Mouse (Mus musculus): ENCODE results near the gene Fabp3. TPM values are rescaled to one million over a fixed set of nuclear protein-coding genes. Genes with fewer than 3 reads are reported as not detected.

Gene Fabp3
- total RNA-seq (2021): 10 to 100 TPM; 17.0 to 48.9 TPM
- long read RNA-seq, experiment 1, transcript Fabp3-201 (4 exons, 823 nt): major isoform, 146 of 153 reads
- long read RNA-seq, experiment 1, partial matches to known transcripts: 4 of 153 reads
- long read RNA-seq, experiment 1, other reads (novel, unspliced or antisense): 3 of 153 reads
- long read RNA-seq, experiment 2, transcript Fabp3-201 (4 exons, 823 nt): major isoform, 29 of 30 reads
- long read RNA-seq, experiment 2, partial matches to known transcripts: 0 of 30 reads
- long read RNA-seq, experiment 2, other reads (novel, unspliced or antisense): 1 of 30 reads

DNA sequence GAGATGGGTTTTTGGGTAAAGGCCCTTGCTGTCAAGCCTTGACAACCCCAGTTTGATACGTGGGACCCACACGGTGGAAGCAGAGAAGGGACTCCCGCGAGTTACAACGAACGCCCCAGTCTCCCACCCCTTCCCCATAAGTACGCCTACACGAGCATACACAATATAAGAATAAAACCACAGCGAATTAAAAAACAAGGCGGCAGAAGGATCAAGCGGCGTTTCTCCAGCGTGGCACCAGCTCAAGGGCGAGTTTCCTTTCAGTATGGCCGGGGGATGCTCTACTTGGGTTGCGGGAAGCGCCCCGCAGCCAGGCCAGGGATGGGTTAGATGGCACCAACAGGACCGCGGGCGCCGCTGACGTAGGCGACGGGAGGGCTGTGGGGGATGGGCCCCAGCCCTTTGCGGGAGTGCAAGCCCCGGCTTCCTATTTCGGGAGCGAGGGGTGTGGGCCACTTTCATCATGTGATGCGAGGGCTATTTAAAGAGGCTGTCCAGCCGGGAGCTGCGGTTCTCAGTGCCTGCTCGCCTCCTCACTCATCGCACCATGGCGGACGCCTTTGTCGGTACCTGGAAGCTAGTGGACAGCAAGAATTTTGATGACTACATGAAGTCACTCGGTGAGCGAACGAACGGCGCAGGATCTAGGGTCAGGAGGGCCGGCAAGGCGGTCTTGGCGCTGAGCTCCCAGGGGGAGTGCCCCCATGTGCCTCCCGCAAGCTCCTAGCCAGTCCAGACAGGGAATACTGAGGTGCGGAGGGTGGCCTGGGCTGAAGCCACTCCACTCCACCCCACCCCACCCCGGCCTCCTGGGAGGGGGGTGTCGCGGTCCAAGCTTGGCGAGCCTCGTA lies at the start of gene Fabp3, which contains the start of gene Gm10570:
Fabp3 (plus strand) TSS at position 365 of the 851 bp plus-strand sequence.
Gm10570 (minus strand) TSS at position 444 of the 851 bp plus-strand sequence.
- peak; percentile 40 to 65 for DNase-seq

DNA sequence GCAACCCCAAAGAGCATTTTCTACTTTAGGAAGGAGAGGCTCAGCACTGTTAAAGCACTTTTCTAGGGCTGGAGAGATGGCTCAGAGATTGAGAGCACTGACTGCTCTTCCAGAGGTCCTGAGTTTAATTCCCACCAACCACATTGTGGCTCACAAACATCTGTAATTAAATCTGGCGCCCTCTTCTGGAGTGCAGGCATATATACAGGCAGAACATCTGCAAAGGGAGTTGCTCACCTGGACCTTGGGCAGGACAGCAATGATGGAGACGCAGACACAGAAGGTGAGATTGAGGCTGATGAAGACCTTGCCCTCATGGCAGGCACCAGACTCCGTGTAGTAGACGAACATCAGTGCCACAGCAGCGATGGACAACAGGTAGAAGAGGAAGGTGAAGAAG lies 48.0 kb upstream of the Fabp3 start:
- DNase-seq: peak in 1 of 2 experiments; percentile 24

DNA sequence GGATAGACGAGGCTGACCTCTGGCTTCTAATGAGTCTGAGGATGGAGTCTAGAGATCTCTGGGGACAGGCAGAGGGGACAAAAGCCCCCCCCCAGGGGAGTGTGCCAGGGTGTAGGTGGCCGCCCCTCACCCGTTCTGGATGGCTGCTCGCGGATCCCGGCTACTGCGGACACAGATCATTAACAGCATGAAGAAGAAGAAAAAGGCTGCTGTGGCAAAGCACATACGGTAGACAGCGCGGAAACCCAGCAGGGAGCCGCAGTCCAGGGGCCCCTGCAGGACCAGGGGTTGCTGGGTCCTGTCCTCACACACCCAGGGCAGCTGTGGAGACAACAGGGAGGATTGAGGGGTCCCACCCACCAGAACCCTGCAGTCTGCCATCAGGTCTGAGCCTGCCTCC lies 44.3 kb upstream of the Fabp3 start:
- DNase-seq: no peak

DNA sequence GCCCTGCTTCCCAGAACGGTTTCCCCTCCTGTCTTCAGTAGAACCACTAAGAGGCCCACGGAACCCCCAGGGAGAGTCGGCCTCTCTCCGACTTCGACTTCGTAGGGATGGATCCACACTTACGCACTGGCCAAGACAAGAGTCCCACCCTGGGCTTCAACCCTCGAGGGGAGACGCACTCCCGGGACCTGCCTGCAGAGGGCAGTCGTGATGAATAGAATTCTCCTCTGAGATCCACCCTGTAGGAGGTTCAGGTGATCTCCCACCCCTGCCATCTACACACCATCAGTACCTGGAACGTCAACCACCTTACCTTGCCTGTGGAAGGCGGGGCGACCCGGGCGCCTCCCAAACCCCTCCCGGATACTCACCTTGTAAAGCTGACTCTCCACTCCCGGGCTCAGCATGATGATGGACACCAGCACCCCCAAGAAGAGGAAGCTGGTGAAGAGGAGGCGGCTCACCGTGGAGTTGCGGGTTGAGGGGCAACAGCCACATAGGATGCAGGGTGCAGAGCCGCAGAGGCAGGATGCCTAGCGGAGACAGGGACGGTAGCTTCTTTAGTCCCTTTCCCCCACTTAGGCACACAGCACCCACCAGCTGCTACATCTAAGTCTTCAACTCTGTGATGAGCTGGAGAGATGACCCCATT lies 43.6 kb upstream of the Fabp3 start:
- peak; percentile 73 for DNase-seq

GRCm38 (mm10) chr4:130266601-130267000 lies 41.8 kb upstream of the Fabp3 start:
- DNase-seq: no peak

DNA sequence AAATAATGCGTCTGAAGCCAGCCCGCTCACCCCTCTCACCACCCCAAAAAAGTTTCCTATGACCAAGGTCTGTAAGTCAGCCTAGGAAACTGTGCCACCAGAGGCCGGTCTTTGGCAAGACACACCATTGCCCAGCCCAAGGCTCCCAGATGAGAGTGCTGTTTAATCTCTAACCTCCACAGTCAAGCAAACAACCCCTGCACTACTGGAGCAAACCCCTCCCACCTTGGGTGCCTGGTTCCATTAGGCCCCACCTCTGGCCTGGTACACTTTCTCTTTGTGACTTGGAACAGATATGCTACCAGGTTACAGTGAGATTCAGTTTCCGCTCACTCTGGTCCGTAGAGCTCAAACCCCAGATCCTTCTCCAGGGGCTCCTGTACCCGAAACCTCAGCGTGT lies 41.3 kb upstream of the Fabp3 start:
- DNase-seq: no peak

GRCm38 (mm10) chr4:130268736-130269135 lies 39.7 kb upstream of the Fabp3 start:
- DNase-seq: no peak

GRCm38 (mm10) chr4:130270089-130270488 lies 38.3 kb upstream of the Fabp3 start:
- DNase-seq: peak; percentile 44 to 50

GRCm38 (mm10) chr4:130270611-130271347 lies 37.6 kb upstream of the Fabp3 start:
- no peak for DNase-seq

- DNase-seq: peak; percentile 70 to 78
These were observed 34.6 kb upstream of the Fabp3 start for GRCm38 (mm10) chr4:130273698-130274345.

- DNase-seq: peak in 1 of 2 experiments; percentile 14
These were observed 33.9 kb upstream of the Fabp3 start for GRCm38 (mm10) chr4:130274346-130275015.

DNA sequence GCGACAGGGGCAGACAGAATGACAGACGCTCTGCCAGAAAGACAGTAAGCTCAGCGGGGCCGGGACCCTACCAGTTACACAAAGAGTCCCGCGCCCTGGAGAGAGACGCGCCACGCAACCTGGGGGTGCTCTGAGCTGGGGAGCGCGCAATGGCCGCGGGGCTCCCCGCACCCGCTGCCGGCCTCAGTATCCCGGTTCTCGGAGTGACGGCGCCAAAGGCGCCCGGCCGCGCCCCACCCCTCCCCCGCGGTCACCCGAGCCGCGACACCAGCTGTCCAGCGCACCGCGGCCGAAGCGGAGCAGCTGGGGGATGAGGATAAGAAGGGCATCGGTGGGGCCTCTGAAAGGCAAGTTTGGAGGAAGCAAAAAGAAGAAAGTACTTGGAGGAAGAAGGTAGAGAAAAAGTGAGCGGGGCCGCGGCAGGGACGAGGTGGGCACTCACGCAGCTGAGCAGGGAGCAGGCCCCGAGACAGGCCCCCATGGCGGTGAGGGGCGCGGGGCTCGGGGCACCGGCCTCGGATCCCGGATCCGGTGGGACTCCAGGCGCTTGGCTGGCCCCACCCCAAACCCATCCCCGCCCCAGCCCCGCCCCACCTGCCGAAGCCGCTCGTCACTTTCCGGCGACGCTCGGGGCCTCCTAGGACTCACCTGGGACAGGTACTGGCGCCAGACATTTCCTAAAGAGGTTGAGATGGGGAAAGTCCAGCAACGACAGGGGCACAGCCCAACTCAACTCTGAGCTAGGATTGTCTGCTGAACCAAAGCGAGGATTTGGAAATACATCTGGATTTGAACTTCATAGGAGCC lies 33.2 kb upstream of the Fabp3 start:
- no peak for DNase-seq

DNA sequence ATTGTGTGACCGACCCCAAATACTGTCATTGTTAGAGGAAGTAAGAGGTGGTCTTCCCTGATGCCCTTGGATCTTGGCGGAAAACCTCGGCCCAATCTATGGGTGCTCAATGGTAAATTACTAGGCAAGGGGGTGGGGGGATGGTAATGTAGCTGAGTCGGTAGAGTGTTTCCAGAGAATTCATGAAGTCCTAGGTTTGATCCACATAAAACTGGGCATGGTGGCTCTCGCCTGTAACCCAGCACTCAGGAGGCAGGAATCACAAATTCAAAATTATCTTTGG lies 32.6 kb upstream of the Fabp3 start:
- no peak for DNase-seq

DNA sequence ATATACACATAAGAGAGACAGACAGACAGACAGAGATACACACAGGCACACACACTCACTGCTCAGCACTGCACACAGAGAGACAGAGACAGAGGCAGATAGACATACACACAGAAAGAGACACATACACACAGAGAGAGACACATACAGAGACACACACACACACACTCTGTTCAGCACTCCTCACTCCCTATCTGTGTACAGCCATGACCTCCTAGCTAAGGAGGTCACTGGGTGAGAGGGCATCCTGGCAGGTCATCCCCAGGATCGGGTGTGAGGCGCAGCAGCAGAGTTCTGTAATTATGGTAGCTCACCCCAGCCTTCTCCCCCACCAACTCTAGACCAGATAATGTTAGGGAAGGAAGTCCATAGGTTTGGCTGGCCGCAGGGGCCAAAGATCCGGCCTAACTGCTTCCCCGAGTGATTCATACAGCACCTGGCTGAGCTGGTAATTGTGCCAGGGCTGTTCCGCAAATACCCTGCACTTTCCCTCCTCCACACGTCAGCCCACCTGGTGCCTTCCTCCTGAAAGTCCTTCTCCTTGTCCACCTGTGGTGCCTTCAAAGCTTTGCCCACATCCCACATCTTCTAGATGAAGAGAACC lies 31.7 kb upstream of the Fabp3 start:
- DNase-seq: no peak

GRCm38 (mm10) chr4:130279105-130279504 lies 29.3 kb upstream of the Fabp3 start, which contains the start of gene Serinc2:
Gene Serinc2 (minus strand): TSS chr4:130279205.
- no peak for DNase-seq

DNA sequence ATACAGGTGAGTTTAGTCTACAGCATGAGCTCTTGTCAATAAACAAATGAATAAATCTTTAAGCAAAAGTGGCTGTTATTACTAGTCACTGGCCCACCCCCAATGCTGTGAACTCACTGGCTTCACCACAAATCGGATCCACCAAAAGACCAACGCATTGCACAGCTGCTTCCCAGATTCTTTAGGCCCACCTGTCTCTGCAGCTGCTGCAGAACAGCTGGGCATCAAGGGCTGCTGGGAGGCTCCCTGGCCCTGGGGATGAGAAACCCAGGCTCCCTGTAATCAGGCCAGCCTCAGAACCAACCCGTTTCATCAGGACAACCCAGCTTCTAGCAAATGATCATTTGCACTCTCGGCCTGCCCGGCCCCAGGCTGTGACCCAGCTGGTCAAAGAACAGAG lies 25.5 kb upstream of the Fabp3 start:
- DNase-seq: no peak

DNA sequence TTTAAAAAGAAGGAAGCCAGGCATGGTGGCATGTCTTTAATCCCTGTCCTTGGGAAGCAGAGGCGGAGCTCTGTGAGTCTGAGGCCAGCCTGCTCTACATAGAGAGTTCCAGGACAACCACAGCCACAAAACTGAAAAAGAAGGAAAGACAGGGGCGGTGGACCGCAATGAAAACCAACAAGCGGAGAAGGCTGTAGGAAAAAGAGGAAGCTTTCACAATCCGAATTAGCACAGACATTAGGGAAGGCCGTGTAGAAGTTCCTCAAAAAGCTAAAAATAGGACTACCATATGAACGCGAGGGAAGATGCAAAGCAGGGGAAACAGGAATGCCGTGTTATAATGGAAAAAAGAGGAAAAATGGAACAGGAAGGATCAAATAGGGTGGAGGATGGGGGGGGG lies 24.6 kb upstream of the Fabp3 start:
- DNase-seq: no peak

GRCm38 (mm10) chr4:130286531-130286930 lies 21.9 kb upstream of the Fabp3 start:
- no peak for DNase-seq

- DNase-seq: no peak
These were observed 18.6 kb upstream of the Fabp3 start for GRCm38 (mm10) chr4:130289824-130290223.

DNA sequence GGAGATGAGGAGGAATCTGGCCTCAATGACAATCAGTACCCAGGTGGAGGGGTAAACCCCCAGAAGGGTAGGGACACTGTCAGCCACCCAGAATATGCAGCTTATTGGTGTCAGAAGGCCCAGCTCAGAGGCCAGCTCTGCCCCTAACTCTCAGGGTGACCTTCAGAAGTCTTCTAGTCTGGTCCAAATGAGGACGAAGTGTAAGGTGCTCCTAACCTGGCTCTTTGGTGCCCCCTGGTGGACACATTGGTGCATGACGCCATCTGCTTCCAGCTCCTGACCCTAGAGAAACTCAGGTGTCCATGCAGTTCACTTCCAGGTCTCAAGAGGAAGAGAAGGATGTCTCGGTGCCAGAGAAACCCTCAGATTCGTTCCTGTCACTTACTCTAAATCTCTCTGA lies 16.1 kb upstream of the Fabp3 start:
- DNase-seq: peak; percentile 79 to 82
